Mouse (Mus musculus) bone marrow, adult 2 months (tissue): ENCODE data around the gene Bmp7.

Source experiments
- CTCF ChIP-seq: fragments of 200-500 bp; IDR thresholded peaks from 2 replicates; pipeline ENCODE4 v1.5.1; 2011; ENCODE audit warnings: low read length, control low read depth; ENCODE audit not compliant: control insufficient read depth, insufficient read depth
- POLR2A ChIP-seq: fragments of 200-500 bp; IDR thresholded peaks from 2 replicates; pipeline ENCODE4 v1.6.1; 2011; ENCODE audit warnings: low read depth, mild to moderate bottlenecking, control low read depth, low read length, borderline replicate concordance; ENCODE audit not compliant: control insufficient read depth

GRCm38 (mm10) chr2:172936844-172937243 is 3.3 kb downstream of the Bmp7 start:
- TF ChIP-seq CTCF: no peak
- no peak for TF ChIP-seq POLR2A
